Mouse (Mus musculus): ENCODE data around the gene Gsg1. TPM values are rescaled to one million over a fixed set of nuclear protein-coding genes. Genes with fewer than 3 reads are reported as not detected.

Gene Gsg1
- polyA plus RNA-seq (2012; rRNA removed) = 34.3 and 36.9 TPM in 2 replicates

DNA sequence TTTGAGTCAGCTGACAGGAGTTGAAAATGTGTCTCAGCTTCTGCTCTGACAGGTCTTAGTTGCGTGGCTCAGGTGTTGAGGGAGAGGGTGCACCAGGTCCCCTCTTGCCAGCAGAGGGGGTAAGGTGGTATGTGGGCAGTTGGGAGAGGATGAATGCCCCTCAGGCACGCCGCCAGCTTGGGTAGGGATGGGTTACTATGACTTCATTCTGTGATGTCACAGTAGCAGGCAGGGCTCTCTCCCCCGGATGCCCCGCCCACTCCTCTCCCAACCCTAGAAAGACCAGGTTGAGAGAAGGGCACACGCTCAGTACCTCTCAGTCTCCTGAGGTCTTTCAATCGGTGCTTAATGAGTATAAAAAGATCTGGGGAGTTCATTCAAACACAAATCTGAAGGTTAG lies at the start of gene Gsg1:
Gene Gsg1, minus strand, starts transcription at position 199 of the 400 bp plus-strand sequence.
- DNase-seq (ENCODE audit: low read depth) = no peak

DNA sequence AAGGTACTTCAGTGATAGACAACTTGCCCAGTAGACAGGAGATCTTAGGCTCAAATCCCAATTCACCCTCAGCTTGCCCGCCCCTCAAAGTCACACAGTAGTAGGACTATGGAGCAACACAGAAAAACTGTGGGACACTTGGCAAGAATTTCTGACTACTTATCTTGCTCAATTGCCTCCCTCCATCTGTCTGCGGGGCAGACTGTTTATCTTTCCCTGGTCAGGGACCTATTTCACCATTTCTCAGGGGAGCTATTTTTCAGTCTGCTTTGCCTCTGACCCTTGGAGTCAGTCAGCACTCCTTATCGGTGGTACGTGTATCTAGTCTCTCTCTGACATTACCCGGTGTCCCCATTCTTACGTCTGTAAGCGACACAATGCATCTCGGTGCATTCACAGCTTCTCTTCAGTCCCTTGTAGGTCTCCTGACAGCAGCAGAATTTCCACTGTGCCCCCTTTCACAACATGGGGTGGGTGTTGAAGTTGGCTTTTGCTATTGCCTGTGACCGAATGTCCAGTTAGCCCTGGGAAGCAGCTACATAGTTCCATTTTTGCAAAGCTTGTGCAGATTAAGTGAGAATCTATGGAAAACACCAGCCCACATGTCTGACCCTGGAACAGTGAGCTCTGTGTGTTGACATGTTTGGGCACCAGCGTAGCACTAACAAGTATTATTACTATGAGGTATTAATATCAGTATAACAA lies 48.4 kb upstream of the Gsg1 start:
- no peak for DNase-seq (ENCODE audit: low read depth)

DNA sequence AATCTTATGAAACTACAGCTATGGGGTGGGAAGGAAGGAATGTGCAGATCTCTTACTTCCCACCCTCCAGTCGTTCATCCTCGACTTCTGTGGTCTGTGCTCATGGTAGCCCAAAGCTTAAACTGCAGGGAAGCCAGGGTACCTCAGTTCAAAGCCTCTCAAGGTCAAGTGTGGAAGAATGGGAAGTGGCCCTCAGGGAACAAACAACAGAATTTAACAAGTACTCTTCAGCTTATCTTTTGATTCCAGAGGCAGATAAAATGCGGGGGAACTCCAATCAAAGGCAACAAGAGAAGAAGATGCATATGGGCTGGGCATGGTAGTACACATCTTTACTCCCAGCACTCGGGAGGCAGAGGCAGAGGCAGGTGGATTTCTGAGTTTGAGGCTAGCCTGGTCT lies 46.3 kb upstream of the Gsg1 start:
- DNase-seq (ENCODE audit: low read depth) = no peak

DNA sequence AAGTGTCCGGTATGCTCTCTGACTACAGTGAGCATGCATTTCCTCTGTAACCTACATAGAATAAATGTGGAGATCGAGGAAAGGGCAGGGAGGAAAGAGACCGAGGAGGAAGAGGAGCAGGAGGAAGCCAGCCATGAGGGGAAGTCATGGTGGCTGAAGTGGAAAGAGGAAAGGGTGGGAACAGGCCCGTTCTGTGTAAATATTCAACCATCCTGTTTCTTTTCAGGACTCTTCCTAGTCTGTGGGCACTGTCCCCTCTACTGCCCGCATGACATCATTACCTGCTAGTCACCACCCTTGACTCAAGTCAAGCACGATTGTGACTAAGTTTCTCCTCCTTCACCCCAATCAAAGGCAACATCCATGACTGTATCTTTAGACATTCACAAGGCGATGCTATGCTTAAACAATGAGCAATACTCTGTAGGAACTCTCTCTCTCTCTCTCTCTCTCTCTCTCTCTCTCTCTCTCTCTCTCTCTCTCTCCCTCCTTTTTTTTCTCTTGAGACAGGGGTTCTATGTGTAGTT lies 44.9 kb upstream of the Gsg1 start:
- no peak for DNase-seq (ENCODE audit: low read depth)

DNA sequence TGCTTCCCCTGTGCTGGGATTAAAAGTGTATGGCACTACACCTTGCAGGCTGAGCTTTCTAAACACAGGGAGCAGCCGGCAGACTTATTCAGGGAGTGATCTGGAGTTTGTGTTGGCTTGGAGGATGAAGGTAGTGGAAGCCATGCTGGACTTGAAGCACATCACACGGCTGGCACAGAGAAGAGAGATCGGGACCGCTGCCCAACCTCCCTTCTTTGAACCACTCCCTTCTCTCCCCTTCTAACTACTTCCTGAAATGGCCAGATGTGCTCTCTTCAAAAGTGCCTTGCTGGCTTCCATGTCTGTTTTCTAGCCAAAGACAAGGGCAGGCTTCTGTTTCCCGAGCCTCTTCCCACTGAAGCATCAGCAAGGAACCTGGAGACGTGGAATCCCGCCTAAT lies 43.4 kb upstream of the Gsg1 start:
- no peak for DNase-seq (ENCODE audit: low read depth)

DNA sequence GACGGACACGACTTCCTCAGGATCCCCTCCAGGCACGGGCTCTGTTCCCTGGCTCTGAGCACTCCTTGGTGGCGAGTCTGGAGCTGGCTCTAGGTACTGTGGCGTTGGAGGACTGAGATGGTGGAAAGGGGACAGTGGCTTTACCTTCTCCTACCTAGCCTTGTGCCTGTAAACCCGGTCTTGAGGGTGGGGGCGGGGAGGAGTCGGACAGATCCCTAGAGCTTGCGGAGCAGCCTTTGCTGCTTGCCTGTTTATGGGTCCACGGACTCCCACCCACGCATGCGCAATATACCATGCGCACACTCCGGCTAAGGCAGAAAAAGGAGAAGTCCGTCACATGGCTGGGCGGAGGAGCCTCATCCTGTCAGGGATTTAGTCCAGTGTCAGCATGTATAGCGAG lies 42.1 kb upstream of the Gsg1 start:
- DNase-seq (ENCODE audit: low read depth) = no peak

DNA sequence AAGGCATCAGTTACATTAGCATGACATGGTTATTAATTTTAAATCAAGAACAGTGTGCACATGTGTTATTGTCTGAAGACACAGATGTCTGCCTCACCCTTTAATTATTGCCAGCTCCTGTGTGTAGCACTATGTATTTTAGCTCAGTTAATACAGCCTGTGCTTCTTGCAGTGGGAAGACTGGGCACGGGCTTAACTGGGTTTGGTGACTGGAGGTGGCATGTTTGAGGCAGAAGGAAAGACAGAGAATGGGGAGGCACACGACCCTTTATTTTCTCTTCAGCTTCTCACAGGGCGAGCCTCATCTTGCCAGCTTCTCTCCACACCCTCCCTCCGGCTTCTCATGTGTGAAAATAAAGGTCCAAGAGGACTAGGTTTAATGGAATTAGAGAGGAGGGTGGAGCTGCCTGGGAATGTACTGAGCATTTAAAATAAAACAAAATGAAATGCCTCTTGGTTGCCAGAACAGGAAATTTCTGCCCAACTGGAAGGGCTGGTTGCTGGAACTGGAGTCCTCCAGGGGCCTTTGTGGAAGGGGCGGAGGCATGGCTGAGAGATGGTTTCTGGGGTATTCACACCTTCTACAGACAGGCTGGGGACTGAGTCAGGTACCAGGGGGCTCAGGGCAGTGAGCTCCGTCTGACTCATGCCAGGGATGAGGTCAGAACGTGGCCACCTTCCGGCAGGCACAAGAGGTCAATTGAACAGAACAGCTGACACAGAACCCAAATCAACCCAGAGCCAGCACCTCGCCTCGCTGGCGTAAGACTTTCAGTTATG lies 41.1 kb upstream of the Gsg1 start:
- DNase-seq (ENCODE audit: low read depth) = peak; percentile 67

DNA sequence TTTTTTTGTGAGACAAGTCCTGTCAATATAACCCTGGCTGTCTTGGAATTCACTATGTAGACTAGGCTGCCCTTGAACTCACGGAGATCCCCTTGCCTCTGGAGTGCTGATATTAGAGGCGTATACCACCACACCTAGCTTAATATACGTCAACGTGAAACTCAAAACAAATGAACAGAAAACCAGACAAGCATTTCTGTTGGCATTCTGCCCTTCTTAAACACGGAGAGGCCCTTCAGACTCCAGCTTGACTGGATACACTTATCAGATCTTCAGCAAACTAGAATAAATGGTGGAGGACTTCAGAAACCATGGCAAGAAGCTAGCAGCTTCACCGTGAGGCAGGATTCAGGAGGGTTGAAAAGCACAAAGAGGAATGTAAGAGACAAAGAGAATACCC lies 40.0 kb upstream of the Gsg1 start:
- no peak for DNase-seq (ENCODE audit: low read depth)

DNA sequence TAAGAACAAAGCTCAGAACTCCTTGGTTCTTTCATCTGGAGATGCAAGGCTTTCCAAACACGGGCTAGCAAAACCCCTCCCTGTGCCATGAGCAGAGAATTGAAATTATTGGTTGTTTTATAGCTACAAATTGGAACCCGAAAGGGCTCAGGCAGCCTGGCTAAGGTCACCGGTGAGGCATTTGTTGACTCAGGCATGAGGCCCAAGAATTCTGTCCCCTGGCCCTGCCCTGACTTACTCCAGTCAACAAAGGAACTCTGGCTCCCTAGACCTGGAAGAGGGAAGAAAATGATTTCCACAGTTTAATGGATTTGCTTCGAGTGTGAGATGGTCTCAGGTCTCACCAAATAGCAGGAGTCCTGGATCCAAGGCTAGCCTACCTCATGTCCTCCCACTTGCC lies 38.2 kb upstream of the Gsg1 start:
- no peak for DNase-seq (ENCODE audit: low read depth)

DNA sequence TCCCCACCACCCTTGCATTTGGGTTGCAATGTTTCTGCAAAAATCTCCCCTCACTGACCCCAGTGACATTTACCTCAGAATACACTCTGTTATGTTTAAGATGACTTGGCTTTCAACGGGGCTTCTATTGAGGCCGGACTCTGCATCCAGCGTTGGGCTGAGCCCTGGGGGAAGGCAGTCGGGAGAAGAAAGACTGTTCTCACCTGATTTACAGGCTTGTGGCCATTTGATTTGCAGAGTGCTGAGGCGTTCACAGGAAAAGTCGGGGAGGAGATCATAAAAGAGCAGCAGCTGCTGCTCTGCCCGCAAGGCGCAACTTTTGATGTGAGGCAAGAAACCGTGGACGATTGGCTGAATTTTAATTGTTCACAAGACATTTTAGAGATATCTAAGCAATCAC lies 25.7 kb upstream of the Gsg1 start:
- DNase-seq (ENCODE audit: low read depth) = no peak

DNA sequence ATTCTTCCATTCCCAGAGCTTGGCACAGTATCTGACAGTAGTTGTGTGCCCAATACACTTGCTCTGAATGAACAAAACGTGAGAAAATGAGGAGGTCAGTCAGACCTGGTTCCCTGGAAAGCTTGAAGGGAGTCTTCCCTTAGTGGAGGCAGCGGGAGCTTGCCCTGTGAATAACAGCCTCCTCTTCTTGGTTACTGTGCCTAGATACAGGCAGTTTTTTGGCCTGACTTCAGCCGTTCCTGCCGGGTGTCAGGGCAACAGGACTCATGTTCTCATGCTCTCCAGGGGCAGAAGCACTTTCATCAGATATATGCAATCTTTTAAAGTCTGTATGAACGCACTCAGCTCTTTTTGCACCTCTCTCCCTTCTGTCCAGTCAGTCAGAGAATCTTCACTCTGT lies 25.1 kb upstream of the Gsg1 start:
- no peak for DNase-seq (ENCODE audit: low read depth)

DNA sequence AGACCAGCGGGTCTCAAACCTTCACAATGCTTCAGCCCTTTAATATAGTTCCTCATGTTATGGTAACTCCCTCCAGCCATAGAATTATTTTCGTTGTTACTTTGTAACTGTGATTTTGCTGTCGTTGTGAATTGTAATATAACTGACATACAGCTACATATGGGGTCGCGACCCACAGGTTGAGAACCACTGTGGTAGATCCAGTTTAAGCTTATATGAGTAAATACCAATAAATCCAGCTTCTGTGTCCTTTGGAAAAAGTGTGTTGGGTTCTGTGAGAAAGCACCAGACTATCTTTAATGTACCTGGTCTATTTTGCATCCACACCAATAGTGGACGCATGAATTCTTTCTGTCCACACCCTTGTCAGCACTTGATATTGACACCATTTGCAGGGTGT lies 24.2 kb upstream of the Gsg1 start:
- no peak for DNase-seq (ENCODE audit: low read depth)

DNA sequence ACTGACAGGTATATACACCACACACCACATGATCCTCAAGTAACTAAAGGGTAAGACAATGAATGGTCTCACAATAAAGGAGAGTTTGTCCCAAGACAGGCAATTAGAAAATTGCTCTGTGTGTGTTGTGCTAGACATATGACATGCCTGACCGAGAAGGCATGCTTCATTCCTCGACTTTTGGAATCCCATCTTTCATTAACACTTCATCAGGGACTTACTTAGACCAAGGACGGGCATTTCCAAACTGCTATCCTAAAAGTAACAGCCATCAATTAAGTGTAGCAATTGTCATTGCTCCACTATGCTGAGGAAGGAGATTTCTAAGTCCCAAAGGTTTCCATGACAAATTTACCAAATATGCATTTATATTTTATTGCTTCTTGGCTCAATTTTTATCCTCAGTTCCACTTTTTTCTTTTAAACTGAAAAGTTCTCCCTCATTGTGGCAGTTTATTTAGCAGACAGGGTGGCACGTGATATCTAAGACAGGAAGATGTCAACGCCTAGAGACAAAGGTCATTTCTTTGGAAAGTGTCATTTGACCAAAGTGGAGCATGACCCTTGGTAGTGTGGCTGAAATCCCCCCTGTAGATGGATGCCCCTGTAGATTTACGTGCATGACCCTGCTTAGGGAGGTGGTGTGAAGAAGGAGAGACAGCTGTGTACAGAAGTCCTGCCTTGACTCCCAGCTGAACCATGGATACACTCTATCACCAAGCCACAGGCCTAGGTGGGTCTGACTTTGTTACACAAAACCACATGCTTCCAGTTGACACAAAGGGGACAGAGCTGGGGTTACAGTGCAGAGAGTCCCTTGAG lies 22.5 kb upstream of the Gsg1 start:
- no peak for DNase-seq (ENCODE audit: low read depth)

DNA sequence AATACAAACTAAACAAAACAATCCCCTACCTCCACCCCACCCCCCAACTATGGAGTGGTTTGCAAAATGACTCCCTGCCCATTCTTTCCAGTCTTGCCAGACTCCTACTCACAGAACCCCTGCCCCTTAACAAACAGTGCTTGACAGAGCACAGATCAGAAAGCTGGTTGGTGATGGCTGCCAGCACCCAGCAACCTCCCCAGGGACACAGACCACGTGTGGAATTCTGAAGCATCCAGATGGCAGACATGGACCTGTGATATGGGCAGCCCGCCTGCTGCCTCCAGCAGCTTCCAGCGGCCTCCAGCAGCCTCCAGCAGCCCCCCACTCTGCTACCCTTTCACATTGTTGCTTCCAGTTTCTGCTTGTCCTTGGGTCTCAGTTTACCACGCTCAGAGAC lies 21.1 kb upstream of the Gsg1 start:
- DNase-seq (ENCODE audit: low read depth) = no peak

DNA sequence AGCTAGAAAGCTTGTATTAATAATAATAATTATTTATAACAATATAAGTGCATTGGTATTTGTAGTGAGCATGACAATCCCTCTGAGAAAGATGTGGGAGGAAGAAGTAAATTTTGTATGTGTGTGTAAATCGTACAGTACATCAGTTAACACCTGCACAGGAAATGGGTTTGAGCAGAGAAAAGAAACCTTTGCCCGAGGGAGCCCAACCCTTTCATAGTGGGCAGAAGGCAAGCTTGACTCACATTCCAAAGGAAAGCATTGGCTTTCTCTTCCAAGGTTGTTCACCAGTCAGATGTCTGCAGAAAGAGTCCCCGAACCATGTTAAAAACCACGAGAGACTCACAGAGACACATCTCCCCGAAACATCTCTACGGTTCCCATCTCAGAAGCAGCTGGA lies 18.9 kb upstream of the Gsg1 start:
- no peak for DNase-seq (ENCODE audit: low read depth)

DNA sequence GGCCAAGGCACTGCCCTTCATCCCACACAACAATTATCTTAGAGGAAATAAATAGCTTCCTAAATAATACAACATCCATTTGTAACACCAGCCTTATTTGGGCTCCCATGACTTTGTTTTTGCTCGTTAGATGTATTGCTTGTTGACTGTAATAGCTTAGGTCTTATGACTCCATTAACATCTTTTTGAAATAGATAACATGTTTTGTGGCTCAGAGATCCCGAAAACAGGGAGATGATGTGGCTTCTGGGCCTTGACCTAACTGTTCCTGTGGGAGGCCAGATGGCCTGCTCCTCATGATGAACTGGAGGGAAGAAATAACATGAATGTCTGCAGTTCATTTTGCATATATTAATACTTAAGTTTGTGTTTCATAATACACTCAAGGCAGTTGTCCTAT lies 17.6 kb upstream of the Gsg1 start:
- no peak for DNase-seq (ENCODE audit: low read depth)

DNA sequence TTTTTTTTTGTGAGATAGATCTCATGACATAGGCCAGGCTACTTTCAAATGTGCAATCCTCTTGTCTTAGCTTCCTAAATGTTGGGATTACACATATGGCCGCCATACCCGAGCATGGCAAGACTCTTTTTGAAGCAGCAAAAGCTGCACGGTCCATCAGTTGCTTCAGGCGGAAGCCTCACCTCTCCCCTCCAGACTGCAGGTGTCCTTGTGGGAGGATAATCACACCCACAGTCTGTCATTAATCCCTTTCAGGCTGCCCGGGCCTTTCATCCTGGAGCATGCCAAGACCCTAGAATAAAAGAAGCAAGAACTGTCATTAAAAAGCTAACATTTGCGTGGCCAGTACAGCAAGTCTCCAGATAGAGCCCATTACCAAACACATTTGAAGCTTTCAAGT lies 15.5 kb upstream of the Gsg1 start:
- DNase-seq (ENCODE audit: low read depth) = no peak

DNA sequence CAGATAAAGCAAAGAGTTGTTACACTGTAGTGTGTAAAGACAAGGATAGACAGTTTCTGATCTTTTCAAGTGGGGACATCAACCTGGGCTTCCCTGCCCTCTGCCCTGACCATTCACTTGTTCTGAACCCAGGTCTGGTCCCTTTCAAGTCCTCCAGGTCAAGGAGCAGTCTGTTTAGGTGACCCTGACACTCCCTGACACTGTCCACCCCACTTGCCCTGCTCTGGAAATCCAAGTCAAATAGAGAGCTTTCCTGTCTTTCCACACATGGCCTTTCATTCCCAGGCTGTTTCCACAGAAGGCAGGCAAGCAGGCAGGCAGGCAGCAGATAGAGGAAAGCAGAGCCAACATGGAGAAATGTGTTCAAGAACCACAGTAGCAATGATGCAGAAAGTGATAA lies 14.2 kb upstream of the Gsg1 start:
- no peak for DNase-seq (ENCODE audit: low read depth)

DNA sequence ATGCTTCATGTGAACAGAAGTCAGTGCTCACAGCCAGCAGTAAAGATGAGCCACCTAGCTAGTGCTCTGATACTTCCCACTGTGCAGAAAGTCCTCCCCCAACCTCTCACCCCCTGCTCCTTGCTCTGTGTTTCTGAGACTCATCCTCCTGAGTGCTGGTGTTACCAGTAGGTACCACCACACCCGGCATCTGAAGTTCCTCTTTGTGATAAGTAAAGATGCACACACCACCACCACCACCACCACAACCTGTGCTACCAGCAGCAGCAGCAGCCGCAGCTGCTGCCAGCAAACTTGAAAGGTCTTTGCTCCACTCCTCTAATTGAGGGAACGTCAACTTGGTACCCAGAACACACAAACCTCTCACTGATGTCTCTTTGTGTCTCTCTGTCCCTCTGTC lies 13.1 kb upstream of the Gsg1 start:
- DNase-seq (ENCODE audit: low read depth) = no peak

DNA sequence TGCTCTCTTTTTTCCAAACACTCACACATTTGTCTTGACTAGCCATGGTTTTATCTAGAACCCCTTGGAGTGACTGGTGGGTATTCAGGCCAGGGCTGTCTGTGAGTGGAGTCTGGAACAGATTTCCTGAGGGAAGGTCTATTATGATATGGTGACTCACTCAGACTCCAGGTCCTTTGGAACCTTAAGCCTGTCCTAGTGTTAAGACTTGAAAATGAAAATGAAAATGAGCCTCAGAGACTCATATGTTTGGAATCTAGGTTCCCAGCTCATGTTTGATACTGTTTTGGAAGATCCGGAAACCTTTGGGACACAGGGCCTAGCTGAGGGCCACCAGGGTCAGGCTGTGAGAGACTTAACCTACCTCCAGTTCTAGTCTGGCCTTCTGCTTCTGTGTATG lies 11.9 kb upstream of the Gsg1 start:
- DNase-seq (ENCODE audit: low read depth) = no peak

DNA sequence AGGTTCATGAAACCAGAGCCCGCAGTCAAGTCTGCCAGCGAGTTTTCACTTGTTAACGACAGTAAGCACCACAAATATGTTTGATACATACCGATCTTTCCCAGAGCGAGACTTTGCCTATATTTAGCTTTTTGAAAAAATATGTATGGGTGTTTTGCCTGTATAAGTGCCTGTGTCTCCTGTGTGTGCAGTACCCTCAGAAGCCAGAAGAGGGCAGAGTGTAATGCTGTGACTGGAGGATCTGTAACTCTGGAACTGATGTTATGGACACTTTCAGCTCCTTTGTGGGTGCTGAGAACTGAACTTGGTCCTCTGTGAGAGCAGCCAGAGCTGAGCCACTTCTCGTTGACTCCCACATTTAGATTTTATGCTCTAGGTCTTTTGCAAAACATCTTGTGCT lies 10.0 kb upstream of the Gsg1 start:
- no peak for DNase-seq (ENCODE audit: low read depth)

DNA sequence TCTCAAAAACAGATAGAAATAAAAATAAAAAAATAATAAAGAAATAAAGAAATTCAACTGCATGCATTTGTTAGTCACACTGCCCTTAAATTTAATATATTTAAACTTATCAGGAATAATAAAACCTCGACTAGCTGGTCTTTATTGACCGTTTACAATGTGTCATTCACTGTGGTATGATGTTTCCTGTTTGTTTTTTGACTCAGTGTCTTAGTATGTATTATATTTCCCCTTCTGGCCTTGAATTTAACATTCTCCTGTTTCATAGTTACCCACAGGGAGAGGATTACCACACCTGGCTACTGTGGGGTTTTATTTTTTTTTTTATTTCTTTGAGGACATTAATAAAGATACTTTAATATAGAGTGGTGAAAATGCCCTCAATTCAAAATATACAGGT lies 8.4 kb upstream of the Gsg1 start:
- DNase-seq (ENCODE audit: low read depth) = no peak

DNA sequence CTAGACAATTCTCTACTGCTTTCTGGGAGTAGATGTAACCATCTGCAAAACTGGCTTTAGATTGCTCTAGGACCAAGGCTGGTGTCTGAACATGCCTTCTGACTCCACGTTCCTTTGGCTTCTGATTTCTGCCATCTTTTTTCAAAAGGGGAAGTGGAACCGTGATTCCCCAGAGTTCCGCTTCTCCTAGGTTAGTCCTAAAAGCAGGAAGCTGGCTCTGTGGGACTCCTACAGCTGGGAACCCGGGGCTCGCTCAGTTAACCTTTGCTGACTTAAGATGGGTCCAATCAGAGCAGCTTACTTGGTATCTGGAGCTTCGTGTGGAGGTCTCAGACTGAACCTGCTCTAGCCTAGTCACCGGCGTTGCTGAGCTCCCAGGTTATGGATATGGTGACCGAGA lies 7.0 kb upstream of the Gsg1 start:
- DNase-seq (ENCODE audit: low read depth) = no peak
